Mouse (Mus musculus): ENCODE results near the gene Gm21732. TPM values are rescaled to one million over a fixed set of nuclear protein-coding genes. Genes with fewer than 3 reads are reported as not detected.
"Not testable (repeated sequence)": the region's sequence is repeated elsewhere in the genome, so short reads cannot be mapped to it uniquely, and the experiment has no call there.

Gm21732 gene
- not detected for total RNA-seq (2021)
- long read RNA-seq, experiment 1 = 0 reads
- long read RNA-seq, experiment 2 = 0 reads

- DNase-seq = not testable (repeated sequence)
Observed at GRCm38 (mm10) chrY:38575591-38575990, at the start of gene Gm21732. Gm21732 (minus strand) TSS chrY:38575691.

Other genes starting within 250 kb of the Gm21732 start
- not detected for gene Gm20897, start 73.5 kb downstream of the Gm21732 start, total RNA-seq (2021)